Mouse (Mus musculus) liver, adult 2 months (tissue): ENCODE data around the gene Stx4a. TPM values are rescaled to one million over a fixed set of nuclear protein-coding genes. Genes with fewer than 3 reads are reported as not detected.

ENCODE experiments used
- DNase-seq: peaks from one replicate; pipeline ENCODE4 v3.0.0-alpha.2; 2011; ENCODE audit warnings: low read depth, low spot score; ENCODE audit errors: extremely low read depth
- H3K27ac ChIP-seq: fragments of 200-500 bp; replicated peaks from 2 replicates; pipeline ENCODE4 v1.5.1; 2012; ENCODE audit warnings: low read depth, mild to moderate bottlenecking, control low read depth, inconsistent platforms, low read length; ENCODE audit not compliant: insufficient read depth
- H3K27me3 ChIP-seq: fragments of 200-500 bp; 2 replicates; pipeline ENCODE4 v1.6.1; 2012; ENCODE audit warnings: mild to moderate bottlenecking, moderate library complexity, low read length, inconsistent platforms; ENCODE audit not compliant: control insufficient read depth, insufficient read depth
- H3K36me3 ChIP-seq: fragments of 200-500 bp; 2 replicates; pipeline ENCODE4 v1.6.1; 2012; ENCODE audit warnings: low read length, inconsistent platforms; ENCODE audit not compliant: control insufficient read depth, insufficient read depth
- H3K4me1 ChIP-seq: fragments of 200-500 bp; 2 replicates; pipeline ENCODE4 v1.6.1; 2011; ENCODE audit warnings: low read length; ENCODE audit not compliant: control insufficient read depth, insufficient read depth
- H3K4me3 ChIP-seq: fragments of 200-500 bp; 2 replicates; pipeline ENCODE4 v1.5.1; 2011; ENCODE audit warnings: low read depth, mild to moderate bottlenecking, control low read depth, low read length, moderate library complexity; ENCODE audit not compliant: insufficient read depth
- H3K79me2 ChIP-seq: fragments of 200-500 bp; 2 replicates; pipeline ENCODE4 v1.6.1; 2012; ENCODE audit warnings: inconsistent platforms, mild to moderate bottlenecking, low read length, moderate library complexity; ENCODE audit not compliant: control insufficient read depth, insufficient read depth
- H3K9ac ChIP-seq: fragments of 200-500 bp; 2 replicates; pipeline ENCODE4 v1.6.1; 2012; ENCODE audit warnings: low read depth, mild to moderate bottlenecking, control low read depth, inconsistent platforms, low read length
- CTCF ChIP-seq: fragments of 200-500 bp; IDR thresholded peaks from 2 replicates; pipeline ENCODE4 v1.5.1; 2011; ENCODE audit warnings: low read depth, low read length, control low read depth
- POLR2A ChIP-seq: fragments of 200-500 bp; IDR thresholded peaks from 2 replicates; pipeline ENCODE4 v1.6.1; 2011; ENCODE audit warnings: low read length, control low read depth; ENCODE audit not compliant: insufficient read depth; ENCODE audit errors: extremely low read depth
- WGBS: fragments of 180-500 bp; shearing (Covaris S2); methylation state at CpG from one replicate; pipeline ENCODE4 v1.1.7; 2018; 5-methylcytosine and 5-hydroxymethylcytosine counted together
- polyA plus RNA-seq: library from polyadenylated mRNA; depleted of rRNA; stranded (reverse); fragments of >200 nt; gene quantifications from 2 replicates; pipeline ENCODE4 v1.2.3, GENCODE M21; 2012
- total RNA-seq: library from RNA; depleted of rRNA; stranded (reverse); fragments of >200 nt; gene quantifications from 2 replicates; pipeline ENCODE4 v1.2.3, GENCODE M21; 2014

Stx4a gene
- total and polyA plus RNA-seq, 2 experiments: 18.5 to 38.3 TPM

GRCm38 (mm10) chr7:127866434-127866833 is 42.3 kb downstream of the Stx4a start:
- WGBS: 94% methylated on average over 12 of the region's 12 CpGs
- no peak for DNase-seq
- Histone ChIP-seq H3K36me3 (peaks cover 5% of the 10 kb centered on the region; the same call in 1 of the 2 replicates), H3K79me2 (no peaks in the 10 kb centered on the region), H3K27me3 (no peaks in the 10 kb centered on the region), H3K4me3 (no peak overlapping the region), H3K4me1 (no peaks in the 10 kb centered on the region), H3K27ac (no peak overlapping the region), H3K9ac (no peak overlapping the region)
- TF ChIP-seq CTCF (no peak), POLR2A (no peak)

DNA sequence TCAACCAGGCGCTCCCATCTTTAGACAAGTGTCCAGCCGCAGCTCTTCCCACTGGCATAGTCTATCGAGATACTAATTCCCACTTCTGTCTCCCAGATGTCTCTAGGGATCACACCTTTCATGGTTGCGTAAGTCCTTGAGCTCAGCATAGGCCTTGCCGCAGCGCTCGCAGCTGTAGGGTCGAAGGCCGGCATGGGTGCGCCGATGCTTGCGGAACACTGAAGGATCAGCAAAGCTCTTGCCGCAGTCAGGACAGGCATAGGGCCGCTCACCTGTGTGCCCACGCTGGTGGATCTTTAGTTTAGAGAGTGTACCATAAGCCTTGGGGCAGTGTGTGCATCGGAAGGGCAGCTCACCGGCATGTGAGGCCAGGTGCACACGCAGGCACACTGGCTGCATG is 43.5 kb downstream of the Stx4a start:
- H3K36me3 ChIP-seq: peaks cover 5% of the 10 kb centered on the region; the same call in 1 of the 2 replicates
- 95% methylated on average over 18 of the region's 18 CpGs for WGBS
- no peaks in the 10 kb centered on the region for H3K4me1 ChIP-seq
- no peak overlapping the region for H3K9ac ChIP-seq
- no peak overlapping the region for H3K27ac ChIP-seq
- DNase-seq: no peak
- no peaks in the 10 kb centered on the region for H3K27me3 ChIP-seq
- H3K4me3 ChIP-seq: no peak overlapping the region
- TF ChIP-seq CTCF (no peak), POLR2A (no peak)
- H3K79me2 ChIP-seq: no peaks in the 10 kb centered on the region

DNA sequence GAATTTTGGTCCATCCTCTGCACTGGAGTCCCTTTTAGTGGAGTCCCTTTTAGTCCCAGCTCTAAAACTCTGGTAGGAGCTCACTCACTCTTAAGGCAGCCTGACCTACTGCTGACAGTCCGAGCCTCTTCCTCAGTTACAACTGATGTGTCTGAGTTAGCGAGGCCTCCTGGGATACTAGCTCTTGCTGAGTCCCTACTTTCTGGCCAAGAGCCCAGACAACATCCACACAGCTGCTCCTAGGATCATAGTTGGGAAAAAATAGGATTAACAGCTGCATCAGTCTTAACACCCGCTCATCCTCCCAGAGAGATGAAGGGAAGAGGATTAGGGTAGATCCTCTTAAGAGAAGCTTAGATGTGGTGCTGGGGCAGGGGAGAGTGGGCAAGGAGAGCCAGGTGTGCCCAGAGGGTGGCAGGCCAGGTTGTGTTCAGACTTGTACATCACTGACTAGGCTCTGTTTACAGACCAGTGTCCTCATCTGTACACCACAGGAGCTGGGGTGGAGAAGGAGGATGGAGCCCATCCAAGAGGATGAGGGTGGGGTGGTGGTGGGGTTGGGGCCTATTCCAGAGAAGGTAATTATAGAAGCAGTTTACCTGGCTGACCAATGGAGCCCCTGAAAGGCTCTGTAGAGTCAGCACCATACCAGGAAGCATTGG is 45.2 kb downstream of the Stx4a start:
- Histone ChIP-seq H3K4me3 (no peak overlapping the region), H3K27ac (no peak overlapping the region), H3K4me1 (no peaks in the 10 kb centered on the region), H3K27me3 (no peaks in the 10 kb centered on the region), H3K36me3 (peaks cover 5% of the 10 kb centered on the region; the same call in 1 of the 2 replicates), H3K79me2 (no peaks in the 10 kb centered on the region), H3K9ac (no peak overlapping the region)
- 86% methylated on average over 3 of the region's 3 CpGs for WGBS
- DNase-seq: no peak
- no peak for TF ChIP-seq CTCF
- TF ChIP-seq POLR2A: no peak

DNA sequence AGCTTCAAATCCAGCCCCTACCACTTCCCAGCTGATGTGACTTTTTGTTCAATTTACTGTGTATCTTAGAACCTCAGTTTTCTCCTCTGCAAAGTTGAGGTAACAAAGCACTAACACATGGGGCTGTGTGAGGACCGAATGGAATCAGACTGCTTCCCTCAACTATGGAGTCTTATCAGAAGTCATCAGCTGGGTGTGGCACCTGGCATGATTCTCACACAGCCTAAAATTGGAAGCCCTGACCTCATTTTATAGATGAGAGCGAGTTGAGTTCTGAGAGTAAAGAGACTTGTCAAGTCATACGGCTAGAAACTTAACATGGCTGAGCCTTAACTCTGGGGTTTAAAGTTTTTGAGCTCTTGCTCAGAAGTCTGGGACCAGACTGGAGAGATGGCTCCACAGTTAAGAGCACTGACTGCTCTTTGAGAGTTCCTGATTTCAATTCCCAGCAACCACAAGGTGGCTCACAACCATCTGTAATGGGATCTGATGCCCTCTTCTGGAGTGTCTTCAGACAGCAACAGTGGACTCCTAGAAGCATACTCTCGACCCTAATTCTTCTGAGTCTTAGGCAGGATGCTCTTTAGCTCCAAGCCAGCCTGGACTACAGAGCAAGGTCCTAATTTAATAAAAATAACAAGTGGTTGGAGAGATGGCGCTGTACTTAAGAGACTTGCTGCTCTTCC is 46.2 kb downstream of the Stx4a start:
- TF ChIP-seq POLR2A (no peak), CTCF (no peak)
- DNase-seq: no peak
- whole genome bisulfite sequencing: 92% methylated on average over 5 of the region's 5 CpGs
- H3K4me3 ChIP-seq: no peak overlapping the region
- H3K4me1 ChIP-seq: peaks cover 4% of the 10 kb centered on the region
- H3K36me3 ChIP-seq: peaks cover 5% of the 10 kb centered on the region; the same call in 1 of the 2 replicates
- H3K27ac ChIP-seq: no peak overlapping the region
- no peak overlapping the region for H3K9ac ChIP-seq
- no peaks in the 10 kb centered on the region for H3K27me3 ChIP-seq
- no peaks in the 10 kb centered on the region for H3K79me2 ChIP-seq

- Histone ChIP-seq H3K9ac (peak overlapping the region; percentile 81), H3K4me1 (peaks cover 6% of the 10 kb centered on the region), H3K36me3 (peaks cover 1% of the 10 kb centered on the region; the same call in 1 of the 2 replicates), H3K27me3 (no peaks in the 10 kb centered on the region), H3K27ac (no peak overlapping the region), H3K4me3 (peak overlapping the region; percentile 94), H3K79me2 (peaks cover 14% of the 10 kb centered on the region; the same call in 1 of the 2 replicates)
- DNase-seq: no peak
- no peak for TF ChIP-seq CTCF
- TF ChIP-seq POLR2A: no peak
- WGBS: 4% methylated on average over 20 of the region's 20 CpGs
Observed at GRCm38 (mm10) chr7:127874812-127875626, 50.9 kb downstream of the Stx4a start.
